Mouse (Mus musculus) lung, embryonic 16.5 days (tissue): Measurements from ENCODE around the gene Twnk. TPM values are rescaled to one million over a fixed set of nuclear protein-coding genes. Genes with fewer than 3 reads are reported as not detected.

Source experiments
- ATAC-seq: fragments of 200-750 bp; cut with Nextera tagmentation; 2 replicates; pipeline ENCODE4 v1.8.0; 2017; ENCODE audit warnings: low read depth, mild to moderate bottlenecking, moderate library complexity
- H3K27ac ChIP-seq: fragments of 300-500 bp; sonication (generic); 2 replicates; pipeline ENCODE4 v1.5.1; 2014; ENCODE audit warnings: mild to moderate bottlenecking, control low read depth, low read length
- H3K27me3 ChIP-seq: fragments of 300-500 bp; sonication (generic); 2 replicates; pipeline ENCODE4 v1.6.1; 2014; ENCODE audit warnings: low read depth, low read length, mixed read lengths; ENCODE audit not compliant: control insufficient read depth, insufficient read depth
- H3K36me3 ChIP-seq: fragments of 300-500 bp; sonication (generic); 2 replicates; pipeline ENCODE4 v1.6.1; 2014; ENCODE audit warnings: low read length; ENCODE audit not compliant: control insufficient read depth, insufficient read depth
- H3K4me1 ChIP-seq: fragments of 300-500 bp; sonication (generic); replicated peaks from 2 replicates; pipeline ENCODE4 v1.6.1; 2014; ENCODE audit warnings: low read length, mixed read lengths; ENCODE audit not compliant: control insufficient read depth, insufficient read depth
- H3K4me2 ChIP-seq: fragments of 300-500 bp; sonication (generic); 2 replicates; pipeline ENCODE4 v1.6.1; 2014; ENCODE audit warnings: low read depth, low read length, control low read depth
- H3K4me3 ChIP-seq: fragments of 300-500 bp; sonication (generic); 2 replicates; pipeline ENCODE4 v1.5.1; 2014; ENCODE audit warnings: mild to moderate bottlenecking, low read length, control low read depth
- H3K9ac ChIP-seq: fragments of 300-500 bp; sonication (generic); 2 replicates; pipeline ENCODE4 v1.6.1; 2014; ENCODE audit warnings: low read length, control low read depth
- H3K9me3 ChIP-seq: fragments of 300-500 bp; sonication (generic); 2 replicates; pipeline ENCODE4 v1.6.1; 2016; ENCODE audit warnings: low read length; ENCODE audit not compliant: control insufficient read depth
- WGBS: fragments of 180-500 bp; shearing (Covaris S2); extraction: QIAGEN DNeasy Blood & Tissue Kit; methylation state at CpG from one replicate; pipeline ENCODE4 v1.1.7; 2014; 5-methylcytosine and 5-hydroxymethylcytosine counted together
- polyA plus RNA-seq: library from polyadenylated mRNA; unstranded; fragments of >200 nt; fragmentation: Nextera tagmentation; extraction: Ambion mirVana; gene quantifications from 2 replicates; pipeline ENCODE4 v1.2.1, GENCODE M21; 2015

The Twnk gene
- polyA plus RNA-seq, 1 experiment from 2014 or later = 19.8 TPM

- H3K9ac ChIP-seq = no peak overlapping the region
- H3K27ac ChIP-seq = no peak overlapping the region
- 79% methylated on average over 8 of the region's 8 CpGs for WGBS
- H3K27me3 ChIP-seq = no peaks in the 10 kb centered on the region
- H3K9me3 ChIP-seq = no peaks in the 10 kb centered on the region
- no peak for ATAC-seq
- no peak overlapping the region for H3K4me2 ChIP-seq
- peaks cover 19% of the 10 kb centered on the region for H3K4me1 ChIP-seq
- H3K36me3 ChIP-seq = peaks cover 10% of the 10 kb centered on the region
- no peak overlapping the region for H3K4me3 ChIP-seq
Measured at GRCm38 (mm10) chr19:45053451-45053850, 48.0 kb downstream of the Twnk start.

GRCm38 (mm10) chr19:45054892-45055690 is 49.6 kb downstream of the Twnk start:
- H3K27me3 ChIP-seq = no peaks in the 10 kb centered on the region
- WGBS = 74% methylated on average over 6 of the region's 6 CpGs
- H3K9ac ChIP-seq = no peak overlapping the region
- H3K4me2 ChIP-seq = no peak overlapping the region
- no peak overlapping the region for H3K4me3 ChIP-seq
- no peak for ATAC-seq
- H3K9me3 ChIP-seq = no peaks in the 10 kb centered on the region
- H3K4me1 ChIP-seq = peaks cover 18% of the 10 kb centered on the region
- H3K27ac ChIP-seq = no peak overlapping the region
- H3K36me3 ChIP-seq = peaks cover 10% of the 10 kb centered on the region

GRCm38 (mm10) chr19:45056364-45056763 is 50.9 kb downstream of the Twnk start:
- H3K4me2 ChIP-seq = no peak overlapping the region
- peaks cover 18% of the 10 kb centered on the region for H3K4me1 ChIP-seq
- H3K36me3 ChIP-seq = peaks cover 10% of the 10 kb centered on the region
- H3K9me3 ChIP-seq = no peaks in the 10 kb centered on the region
- no peak overlapping the region for H3K9ac ChIP-seq
- H3K27me3 ChIP-seq = no peaks in the 10 kb centered on the region
- H3K27ac ChIP-seq = no peak overlapping the region
- ATAC-seq = no peak; the same call in 1 of the 2 replicates
- H3K4me3 ChIP-seq = no peak overlapping the region
- WGBS = 34% methylated on average over 4 of the region's 4 CpGs

- Histone ChIP-seq H3K4me2 (peak overlapping the region; percentile 59), H3K36me3 (peaks cover 10% of the 10 kb centered on the region), H3K4me1 (peaks cover 18% of the 10 kb centered on the region), H3K27me3 (no peaks in the 10 kb centered on the region), H3K9me3 (no peaks in the 10 kb centered on the region), H3K9ac (peak overlapping the region; percentile 80), H3K4me3 (peak overlapping the region; percentile 68), H3K27ac (peak overlapping the region; percentile 98)
- WGBS = 61% methylated on average over 7 of the region's 7 CpGs
- no peak for ATAC-seq
Measured at GRCm38 (mm10) chr19:45056908-45057698, 51.6 kb downstream of the Twnk start.

GRCm38 (mm10) chr19:45057724-45058112 is 52.3 kb downstream of the Twnk start:
- ATAC-seq = no peak
- H3K36me3 ChIP-seq = peaks cover 6% of the 10 kb centered on the region
- WGBS = 28% methylated on average over 7 of the region's 7 CpGs
- no peaks in the 10 kb centered on the region for H3K9me3 ChIP-seq
- peak overlapping the region; percentile 80 for H3K9ac ChIP-seq
- peak overlapping the region; percentile 59 for H3K4me2 ChIP-seq
- H3K4me3 ChIP-seq = peak overlapping the region; percentile 68
- H3K4me1 ChIP-seq = peaks cover 18% of the 10 kb centered on the region
- H3K27ac ChIP-seq = peak overlapping the region; percentile 98
- no peaks in the 10 kb centered on the region for H3K27me3 ChIP-seq

GRCm38 (mm10) chr19:45058113-45058839 is 52.8 kb downstream of the Twnk start:
- Histone ChIP-seq H3K36me3 (peaks cover 4% of the 10 kb centered on the region; the same call in 1 of the 2 replicates), H3K27ac (peak overlapping the region; percentile 98), H3K4me1 (peaks cover 18% of the 10 kb centered on the region), H3K9me3 (no peaks in the 10 kb centered on the region), H3K27me3 (no peaks in the 10 kb centered on the region), H3K4me3 (peak overlapping the region; percentile 68), H3K9ac (peak overlapping the region; percentile 88), H3K4me2 (peak overlapping the region; percentile 59)
- WGBS = under 1% methylated on average over 34 of the region's 34 CpGs
- peak; percentile 94 for ATAC-seq

GRCm38 (mm10) chr19:45058841-45059240 is 53.4 kb downstream of the Twnk start:
- ATAC-seq = no peak
- H3K27me3 ChIP-seq = 0 out of 2 replicates have a peak, but pooled peaks cover 3% of the 10 kb centered on the region
- H3K27ac ChIP-seq = peak overlapping the region; percentile 98
- peaks cover 19% of the 10 kb centered on the region for H3K4me1 ChIP-seq
- WGBS = under 1% methylated on average over 14 of the region's 14 CpGs
- H3K4me3 ChIP-seq = peak overlapping the region; percentile 68
- peak overlapping the region; percentile 59 for H3K4me2 ChIP-seq
- no peaks in the 10 kb centered on the region for H3K9me3 ChIP-seq
- peak overlapping the region; percentile 88 for H3K9ac ChIP-seq
- peaks cover 2% of the 10 kb centered on the region; the same call in 1 of the 2 replicates for H3K36me3 ChIP-seq
